Mouse (Mus musculus): ENCODE results near the gene Cdc42ep2.

Gene Cdc42ep2

GRCm38 (mm10) chr19:5924713-5925093, at the start of gene Cdc42ep2:
Cdc42ep2 (minus strand) TSS chr19:5924816.
- DNase-seq (ENCODE audit: low read depth in 2 of 2, low spot score in 2 of 2), result peak; percentile 73 to 87

GRCm38 (mm10) chr19:5967664-5968063, 43.0 kb upstream of the Cdc42ep2 start:
- DNase-seq (ENCODE audit: low read depth in 2 of 2, low spot score in 2 of 2), result no peak

GRCm38 (mm10) chr19:5966786-5967185, 42.2 kb upstream of the Cdc42ep2 start:
- no peak for DNase-seq (ENCODE audit: low read depth in 2 of 2, low spot score in 2 of 2)

- no peak for DNase-seq (ENCODE audit: low read depth in 2 of 2, low spot score in 2 of 2)
Observed at GRCm38 (mm10) chr19:5965910-5966309, 41.3 kb upstream of the Cdc42ep2 start.

- DNase-seq (ENCODE audit: low read depth in 2 of 2, low spot score in 2 of 2), result peak; percentile 66 to 82
Observed at GRCm38 (mm10) chr19:5965280-5965679, 40.7 kb upstream of the Cdc42ep2 start.

GRCm38 (mm10) chr19:5964804-5965203, 40.2 kb upstream of the Cdc42ep2 start:
- DNase-seq (ENCODE audit: low read depth in 2 of 2, low spot score in 2 of 2), result no peak

- peak; percentile 84 to 89 for DNase-seq (ENCODE audit: low read depth in 2 of 2, low spot score in 2 of 2)
Observed at GRCm38 (mm10) chr19:5963883-5964562, 39.4 kb upstream of the Cdc42ep2 start, which contains the start of gene Pola2. Pola2 (minus strand) TSS chr19:5964202.

- DNase-seq (ENCODE audit: low read depth in 2 of 2, low spot score in 2 of 2), result no peak
Observed at GRCm38 (mm10) chr19:5962651-5963050, 38.0 kb upstream of the Cdc42ep2 start.

GRCm38 (mm10) chr19:5957371-5957770, 32.8 kb upstream of the Cdc42ep2 start:
- no peak for DNase-seq (ENCODE audit: low read depth in 2 of 2, low spot score in 2 of 2)

GRCm38 (mm10) chr19:5956685-5957084, 32.1 kb upstream of the Cdc42ep2 start:
- DNase-seq (ENCODE audit: low read depth in 2 of 2, low spot score in 2 of 2), result peak; percentile 60 to 76

GRCm38 (mm10) chr19:5955704-5956670, 31.4 kb upstream of the Cdc42ep2 start:
- DNase-seq (ENCODE audit: low read depth in 2 of 2, low spot score in 2 of 2), result no peak

GRCm38 (mm10) chr19:5954936-5955335, 30.3 kb upstream of the Cdc42ep2 start:
- DNase-seq (ENCODE audit: low read depth in 2 of 2, low spot score in 2 of 2), result no peak

- no peak for DNase-seq (ENCODE audit: low read depth in 2 of 2, low spot score in 2 of 2)
Observed at GRCm38 (mm10) chr19:5954031-5954710, 29.6 kb upstream of the Cdc42ep2 start.

GRCm38 (mm10) chr19:5953201-5953770, 28.7 kb upstream of the Cdc42ep2 start:
- no peak for DNase-seq (ENCODE audit: low read depth in 2 of 2, low spot score in 2 of 2)

- DNase-seq (ENCODE audit: low read depth in 2 of 2, low spot score in 2 of 2), result no peak
Observed at GRCm38 (mm10) chr19:5952071-5952691, 27.6 kb upstream of the Cdc42ep2 start.

- no peak for DNase-seq (ENCODE audit: low read depth in 2 of 2, low spot score in 2 of 2)
Observed at GRCm38 (mm10) chr19:5951631-5952030, 27.0 kb upstream of the Cdc42ep2 start.

GRCm38 (mm10) chr19:5950218-5950617, 25.6 kb upstream of the Cdc42ep2 start:
- no peak for DNase-seq (ENCODE audit: low read depth in 2 of 2, low spot score in 2 of 2)

GRCm38 (mm10) chr19:5945891-5946290, 21.3 kb upstream of the Cdc42ep2 start:
- no peak for DNase-seq (ENCODE audit: low read depth in 2 of 2, low spot score in 2 of 2)

GRCm38 (mm10) chr19:5945027-5945426, 20.4 kb upstream of the Cdc42ep2 start:
- no peak for DNase-seq (ENCODE audit: low read depth in 2 of 2, low spot score in 2 of 2)

GRCm38 (mm10) chr19:5944145-5944544, 19.5 kb upstream of the Cdc42ep2 start:
- no peak for DNase-seq (ENCODE audit: low read depth in 2 of 2, low spot score in 2 of 2)

GRCm38 (mm10) chr19:5943404-5943803, 18.8 kb upstream of the Cdc42ep2 start:
- DNase-seq (ENCODE audit: low read depth in 2 of 2, low spot score in 2 of 2), result no peak

Data from CD8-positive naive resting alpha-beta T cell, adult 2 months (primary cell).